Mouse (Mus musculus) kidney, postnatal 36 days (tissue): ENCODE results near the gene Gas2l1.
A peak's percentile ranks its signal among the peaks of the same experiment; 100 is the strongest.
"Not testable (repeated sequence)": the region's sequence is repeated elsewhere in the genome, so short reads cannot be mapped to it uniquely, and the experiment has no call there.

Source experiments
- DNase-seq, 2 experiments: peaks; one replicate each; pipeline ENCODE4 v3.0.0; 2021 to 2022; ENCODE audit warnings: mixed read lengths in 2 of 2

Gas2l1 gene

DNA sequence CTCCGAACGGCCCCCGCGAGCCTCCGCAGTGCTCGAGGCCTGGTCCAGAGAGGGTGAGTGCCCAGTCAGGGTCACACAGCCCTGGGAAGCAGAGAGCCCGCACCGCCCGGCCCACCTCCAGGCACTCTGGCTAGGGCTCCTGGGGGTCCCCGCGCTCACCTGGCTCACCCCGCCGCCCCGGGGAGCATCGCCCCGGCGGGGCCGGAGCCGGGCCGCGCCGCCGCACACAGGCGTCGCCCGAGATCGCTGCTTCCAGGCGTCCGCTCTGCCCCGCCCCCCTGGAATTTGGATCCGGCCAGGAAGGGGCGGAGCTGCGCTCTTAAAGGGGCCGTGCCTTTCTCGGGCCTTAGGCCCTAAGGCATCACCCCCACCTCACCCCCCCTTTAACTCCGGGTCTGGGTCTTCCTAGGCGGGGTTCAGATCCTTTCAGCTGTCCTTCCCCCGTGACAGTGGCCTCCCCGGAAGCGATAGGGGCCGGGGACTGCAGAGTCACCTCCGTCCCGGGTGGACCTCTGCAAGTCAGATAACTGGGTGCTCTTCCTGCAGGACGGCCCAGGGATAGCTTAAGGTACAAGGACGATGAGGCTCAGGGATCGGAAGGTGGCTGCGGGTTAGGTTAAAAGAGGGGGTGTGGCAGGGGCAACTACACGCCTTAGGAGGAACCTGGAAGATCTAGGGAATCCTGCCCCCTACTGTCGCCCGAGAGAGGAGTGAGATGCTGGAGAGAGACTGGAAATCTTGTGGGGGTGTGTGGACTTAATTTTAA is at the start of gene Gas2l1:
Gene Gas2l1, minus strand, starts transcription at position 272 of the 766 bp plus-strand sequence.
- DNase-seq: peak; percentile 92 to 97

DNA sequence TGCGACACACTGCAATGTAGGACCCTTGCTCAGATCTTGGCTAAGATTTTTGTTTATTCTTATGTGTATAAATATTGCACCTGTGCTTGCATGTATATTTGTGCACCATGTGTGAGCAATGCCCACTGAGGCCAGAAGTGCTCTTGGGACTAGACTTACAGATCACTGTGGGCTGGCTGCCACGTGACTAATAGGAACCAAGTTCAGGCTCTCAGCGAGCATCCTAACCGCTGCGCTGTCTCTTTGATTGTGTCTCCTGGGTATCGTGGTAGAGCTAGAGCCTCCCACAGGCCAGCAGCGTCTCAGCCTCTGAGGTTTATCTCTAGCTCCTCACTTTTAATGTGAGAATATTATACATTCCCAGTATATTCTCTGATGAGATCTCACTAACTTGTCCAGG is 48.5 kb upstream of the Gas2l1 start:
- no peak for DNase-seq

DNA sequence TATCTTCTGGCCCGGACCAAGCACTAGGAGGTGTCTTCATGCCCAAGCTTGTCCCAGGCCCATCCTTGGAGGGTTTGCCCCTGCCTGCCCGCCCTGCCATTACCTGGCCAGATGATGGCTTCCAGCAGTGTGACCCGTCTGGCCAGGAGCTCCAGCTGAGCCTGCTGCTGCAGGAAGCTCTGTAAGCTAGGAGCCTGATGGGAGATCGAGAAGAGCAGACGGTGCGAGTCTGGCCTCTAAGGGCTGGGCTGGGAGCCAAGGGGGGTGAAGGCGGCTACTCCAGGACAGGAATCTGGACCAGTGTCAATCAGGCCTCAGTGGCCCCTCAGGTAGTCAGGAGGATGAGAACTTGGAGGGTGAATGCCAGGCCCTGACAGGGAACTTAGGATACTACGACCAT is 44.3 kb upstream of the Gas2l1 start:
- DNase-seq: no peak

DNA sequence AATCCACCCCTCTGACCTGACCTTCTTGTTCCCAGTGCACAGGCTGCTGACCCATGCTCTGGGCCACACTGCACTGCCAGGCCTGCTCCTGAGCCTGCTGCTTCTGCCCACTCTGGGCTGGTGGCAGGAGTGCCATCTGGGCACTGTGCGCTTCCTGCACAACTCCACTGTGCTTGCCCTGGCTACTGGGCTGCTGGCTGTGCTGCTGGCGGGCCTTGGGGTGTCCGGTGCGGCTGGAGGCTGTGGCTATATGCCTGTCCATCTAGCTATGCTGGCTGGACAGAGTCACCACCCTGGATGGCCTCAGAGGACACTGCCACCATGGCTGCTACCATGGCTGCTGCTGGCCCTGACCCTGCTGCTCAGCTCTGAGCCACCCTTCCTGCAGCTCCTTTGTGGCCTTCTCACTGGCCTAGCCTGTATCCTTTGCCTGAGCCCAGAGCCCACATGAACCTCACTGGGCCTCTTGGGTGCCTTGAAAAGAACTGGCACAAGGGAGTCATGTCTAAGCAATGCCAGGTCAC is 38.9 kb upstream of the Gas2l1 start:
- DNase-seq: no peak

DNA sequence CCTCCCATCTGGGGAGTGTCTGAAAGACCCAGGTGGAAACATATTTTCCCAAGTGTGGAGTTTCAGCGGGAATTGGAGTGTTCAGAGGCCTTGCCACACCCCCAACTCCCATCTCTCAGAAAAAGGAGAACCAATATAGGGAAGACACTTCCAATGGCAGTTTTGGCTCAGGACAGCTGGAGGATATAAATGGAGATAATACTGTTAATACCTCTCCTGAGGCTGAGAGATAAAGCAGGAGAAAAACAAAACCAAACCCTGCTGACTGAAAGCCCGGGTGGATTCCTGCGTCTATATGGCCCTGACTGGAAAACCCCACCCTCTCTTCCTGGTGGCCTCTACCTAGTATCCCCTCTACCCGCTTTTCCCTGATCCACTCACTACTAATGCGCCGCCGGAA is 37.3 kb upstream of the Gas2l1 start:
- no peak for DNase-seq

DNA sequence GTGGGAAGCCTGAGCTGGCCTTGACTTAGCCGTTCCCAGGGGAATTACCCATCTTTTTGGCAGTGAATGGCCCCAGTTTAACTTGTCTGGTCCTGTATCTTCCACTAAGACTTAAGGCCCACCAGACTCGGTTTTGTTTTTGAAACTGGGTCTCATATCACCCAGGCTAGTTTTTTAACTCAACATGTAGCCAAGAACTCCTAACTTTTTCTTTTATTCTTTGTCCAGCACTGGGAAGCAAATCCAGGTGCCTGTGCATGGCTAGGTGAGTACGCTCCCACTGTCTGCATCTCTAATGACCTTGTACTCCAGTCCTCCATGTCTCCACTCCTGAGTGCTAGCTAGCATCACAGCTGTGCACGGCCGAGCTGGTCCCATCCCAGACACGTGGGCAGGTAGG is 36.5 kb upstream of the Gas2l1 start:
- DNase-seq: no peak

DNA sequence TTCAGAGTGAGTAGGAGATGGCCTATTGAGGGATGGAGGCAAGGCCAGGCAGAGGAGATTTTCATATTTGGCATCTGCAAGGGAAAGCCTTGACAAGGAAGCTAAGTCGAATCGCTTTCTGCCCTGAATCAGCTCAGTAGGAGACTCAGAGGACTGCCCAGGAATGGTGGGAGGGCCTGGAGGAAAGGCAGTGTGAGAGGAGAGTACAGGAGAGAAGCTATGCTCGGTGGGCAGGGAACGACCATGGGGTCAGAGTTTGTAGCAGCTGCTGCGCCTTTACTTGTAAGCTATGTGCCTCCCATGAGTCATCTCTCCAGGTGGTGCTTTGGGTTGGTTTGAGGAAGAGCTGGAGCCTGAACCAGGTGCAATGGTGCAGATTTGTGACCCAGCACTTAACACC is 35.7 kb upstream of the Gas2l1 start:
- DNase-seq: no peak

DNA sequence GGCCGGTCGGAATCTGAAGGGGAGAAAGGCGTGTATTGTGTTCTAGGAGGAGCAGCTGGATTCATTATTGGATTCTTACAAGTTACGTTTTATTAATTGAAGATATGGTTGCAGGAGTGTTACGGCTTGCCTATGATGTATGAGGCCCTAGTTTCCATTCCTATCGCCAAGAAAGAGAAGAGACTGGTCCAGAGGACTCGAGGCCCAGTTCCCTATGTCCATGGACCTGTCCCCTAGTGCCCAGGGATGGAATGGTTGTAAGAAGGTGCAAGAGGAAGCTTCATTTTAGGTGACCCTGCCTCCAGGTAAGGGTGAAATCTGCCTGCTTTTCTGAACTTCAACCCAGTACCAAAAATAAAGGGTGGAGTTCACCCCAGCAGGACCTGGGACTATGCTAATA is 35.2 kb upstream of the Gas2l1 start:
- DNase-seq: no peak

DNA sequence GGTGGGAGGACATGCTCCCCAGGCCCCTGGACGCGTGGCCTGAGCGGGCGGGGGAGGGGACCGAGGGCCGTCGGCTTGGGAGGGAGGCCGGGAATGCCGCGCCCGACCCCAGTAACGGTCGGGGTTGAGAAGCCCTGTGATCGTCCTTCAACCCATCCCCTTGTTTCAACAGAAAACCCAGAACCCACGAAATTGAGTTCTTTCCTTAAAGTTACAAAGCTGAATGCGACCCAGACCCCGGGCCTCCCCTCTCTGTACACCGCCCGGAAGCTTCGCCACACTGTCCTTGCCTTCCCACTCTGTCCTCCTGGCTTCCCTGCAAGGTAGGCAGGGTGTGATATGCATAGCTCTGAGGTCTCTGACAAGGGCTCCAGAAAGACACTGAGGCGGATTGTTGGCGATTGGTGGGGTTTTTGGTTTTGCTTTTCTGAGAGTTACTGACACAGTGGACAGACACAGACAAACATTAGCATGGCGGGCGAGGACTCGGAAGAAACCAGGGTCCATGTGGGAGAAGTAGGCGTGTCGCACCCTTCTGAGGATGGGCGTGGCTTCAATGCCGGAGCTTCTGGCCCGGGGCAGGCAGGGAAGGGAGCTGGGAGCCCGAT is 34.6 kb upstream of the Gas2l1 start:
- DNase-seq: peak; percentile 90 to 91

DNA sequence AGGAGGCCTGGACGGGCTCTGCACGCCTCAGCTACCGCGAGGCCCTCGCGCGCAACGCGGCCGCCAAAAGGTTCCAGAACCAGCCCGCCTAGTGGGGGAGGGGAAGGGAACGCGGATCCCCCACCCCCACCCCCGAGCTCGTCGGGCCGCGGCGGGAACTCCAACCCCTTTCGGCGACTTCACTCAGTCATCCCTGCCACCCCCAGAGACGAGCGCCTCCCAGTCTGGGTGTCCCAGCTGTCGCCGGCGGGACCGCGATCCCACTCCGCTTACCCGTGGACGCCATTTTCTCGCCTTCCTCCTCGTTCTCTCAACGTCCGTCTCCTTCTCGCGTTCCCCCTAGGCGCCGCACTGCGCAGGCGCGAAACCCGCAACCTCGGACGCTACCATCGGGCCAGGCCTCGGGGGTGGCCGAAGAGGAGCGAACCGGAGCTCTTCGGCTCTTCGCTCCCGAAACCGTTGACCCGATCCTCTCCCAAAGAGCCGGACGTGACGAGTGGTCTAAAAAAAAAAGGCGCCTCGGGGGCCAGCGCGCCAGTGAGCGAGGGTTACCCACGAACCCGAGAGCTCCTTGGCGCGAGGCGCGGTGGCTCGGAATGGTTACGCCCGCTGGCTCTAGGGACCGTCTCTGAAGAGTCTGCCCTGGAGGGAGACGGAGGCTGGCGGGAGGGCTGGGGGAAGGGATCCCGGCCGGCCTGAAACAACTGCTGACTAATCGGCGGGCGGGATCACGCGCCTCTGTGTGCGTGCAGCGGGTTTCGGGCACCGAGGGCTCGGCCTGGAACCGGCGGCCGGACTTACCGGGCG is 33.8 kb upstream of the Gas2l1 start, which contains the start of the genes Rhbdd3 and Ewsr1:
Gene Rhbdd3, plus strand, starts transcription at position 191 of the 807 bp plus-strand sequence.
Gene Ewsr1, minus strand, starts transcription at position 531 of the 807 bp plus-strand sequence.
- DNase-seq: peak; percentile 95 to 97

DNA sequence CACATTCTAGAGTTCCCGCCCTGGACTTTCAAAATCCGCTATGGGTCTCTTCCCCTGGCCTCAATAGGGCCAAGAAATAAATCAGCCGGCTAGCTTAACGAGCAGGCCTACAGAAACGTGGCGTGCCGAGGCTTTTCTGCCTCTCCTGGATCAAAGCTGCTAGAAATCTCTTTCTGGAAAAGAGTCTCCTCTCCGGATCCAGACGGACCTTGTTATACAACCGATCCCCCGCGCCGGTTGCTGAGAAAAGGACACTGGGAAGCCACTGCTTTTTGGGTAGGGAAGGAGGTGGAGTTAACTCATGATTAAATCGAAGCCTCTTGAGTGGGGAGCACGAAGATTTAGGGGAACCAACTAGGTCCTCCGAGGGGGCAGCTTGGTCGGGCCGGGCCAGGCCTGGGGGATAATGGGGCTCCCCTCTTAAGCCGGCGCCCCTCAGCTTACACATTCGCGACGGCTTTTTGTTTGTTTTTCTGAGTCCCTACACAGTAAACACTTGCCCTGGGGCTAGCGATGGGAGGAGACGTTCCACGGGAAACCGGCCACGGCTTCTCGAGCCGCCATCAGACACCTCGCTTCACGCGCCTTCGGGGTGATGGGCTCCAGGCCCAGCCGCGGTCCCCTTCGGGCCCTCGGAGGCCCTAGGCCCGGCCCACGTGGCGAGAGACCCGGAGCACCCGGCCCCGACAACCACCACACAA is 33.1 kb upstream of the Gas2l1 start:
- DNase-seq: peak; percentile 44 to 65

DNA sequence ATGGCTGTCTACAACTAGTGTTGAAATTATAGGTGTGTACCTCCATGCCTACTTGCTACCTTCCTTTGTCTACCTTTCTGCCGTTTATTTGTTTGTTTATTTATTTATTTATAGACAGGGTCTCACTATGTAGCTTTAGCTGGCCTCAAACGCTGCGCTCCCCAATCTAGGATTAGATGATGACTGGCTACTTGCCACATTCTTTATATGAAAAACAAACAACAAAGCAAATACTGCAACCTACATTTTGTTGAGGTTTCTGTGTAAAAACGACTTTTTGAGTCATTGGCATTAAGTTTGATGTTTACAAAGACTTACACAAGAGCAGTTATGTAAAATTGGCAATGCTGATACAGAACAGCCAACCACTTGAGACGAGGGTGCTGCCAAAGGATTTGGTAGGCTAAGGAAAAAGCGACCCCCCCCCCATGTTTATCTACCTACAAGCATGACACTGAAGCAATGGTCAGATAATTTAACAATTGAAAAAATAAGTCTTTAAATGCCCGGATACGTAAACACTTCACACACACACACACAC is 31.4 kb upstream of the Gas2l1 start:
- no peak for DNase-seq

DNA sequence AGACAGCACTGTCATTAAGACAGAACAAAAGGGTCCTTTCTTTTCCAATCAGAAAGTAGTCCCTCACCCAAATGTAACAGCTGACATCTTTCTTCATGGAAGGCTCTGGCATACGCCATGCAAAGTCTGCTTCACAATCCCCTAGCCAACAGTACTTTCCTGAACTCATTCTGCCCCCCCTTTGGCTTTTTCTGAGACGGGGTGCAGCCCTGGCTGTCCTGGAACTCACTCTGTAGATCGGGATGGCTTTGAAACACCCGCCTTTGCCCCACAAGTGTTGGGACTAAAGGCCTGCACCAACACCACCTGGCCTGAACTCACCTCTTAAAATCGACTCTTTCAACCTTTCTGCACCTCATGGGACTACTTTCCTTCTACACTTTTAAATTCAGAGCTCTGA is 30.8 kb upstream of the Gas2l1 start:
- DNase-seq: no peak

DNA sequence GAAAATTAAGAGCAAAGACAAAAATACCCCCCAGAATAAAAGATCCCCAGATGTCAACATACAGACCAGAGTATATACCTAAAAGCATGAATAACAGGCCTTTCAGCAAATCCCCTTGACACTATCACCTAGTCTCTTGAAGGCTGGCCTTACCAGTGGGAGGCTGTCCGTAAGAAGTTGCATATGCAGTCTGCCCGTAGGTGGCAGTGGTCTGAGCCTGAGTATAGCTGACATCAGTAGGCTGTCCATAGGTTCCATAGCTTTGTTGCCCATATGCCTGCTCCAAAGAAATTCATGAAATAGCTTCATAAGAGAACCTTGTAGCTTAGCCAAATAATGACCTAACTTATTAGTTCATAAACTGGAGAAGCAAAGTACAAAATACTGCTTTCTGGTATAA is 26.6 kb upstream of the Gas2l1 start:
- DNase-seq: peak; percentile 21 to 29

DNA sequence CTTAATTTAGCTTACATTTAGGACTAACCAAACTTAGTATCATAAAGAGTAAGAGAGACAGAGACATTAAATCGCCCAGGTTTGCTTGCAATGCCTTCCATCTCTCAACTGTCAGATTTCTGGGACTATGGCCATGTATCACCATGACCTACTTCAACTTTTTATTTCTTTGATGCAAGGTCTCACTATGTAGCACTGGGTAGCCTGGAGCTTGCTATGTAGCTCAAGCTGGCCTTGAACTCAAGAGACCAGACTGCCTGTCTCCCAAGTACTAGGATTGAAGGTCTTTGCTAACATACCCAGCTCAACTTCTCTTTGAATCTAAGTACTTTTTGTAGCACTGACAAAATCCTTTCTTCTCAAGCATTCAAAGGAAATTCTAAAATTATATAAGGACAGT is 24.0 kb upstream of the Gas2l1 start:
- DNase-seq: no peak

DNA sequence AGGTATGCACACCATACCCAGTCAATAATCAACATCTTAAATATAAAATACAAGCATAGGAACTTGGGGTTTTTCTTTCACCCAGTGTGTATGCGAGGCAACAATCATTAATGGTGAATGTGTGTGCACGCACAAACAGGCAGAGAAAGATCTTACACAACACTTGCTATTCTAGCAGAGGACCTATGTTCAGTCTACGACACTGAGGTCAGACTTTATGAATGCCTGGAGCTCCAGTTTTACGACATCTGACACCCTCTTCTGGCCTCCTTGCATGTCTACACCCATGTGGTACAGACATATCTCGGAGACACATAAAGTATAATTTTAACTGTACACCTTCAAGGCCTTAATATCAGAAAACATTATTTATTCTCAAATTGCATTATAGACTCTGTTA is 11.7 kb upstream of the Gas2l1 start:
- DNase-seq: not testable (repeated sequence)

DNA sequence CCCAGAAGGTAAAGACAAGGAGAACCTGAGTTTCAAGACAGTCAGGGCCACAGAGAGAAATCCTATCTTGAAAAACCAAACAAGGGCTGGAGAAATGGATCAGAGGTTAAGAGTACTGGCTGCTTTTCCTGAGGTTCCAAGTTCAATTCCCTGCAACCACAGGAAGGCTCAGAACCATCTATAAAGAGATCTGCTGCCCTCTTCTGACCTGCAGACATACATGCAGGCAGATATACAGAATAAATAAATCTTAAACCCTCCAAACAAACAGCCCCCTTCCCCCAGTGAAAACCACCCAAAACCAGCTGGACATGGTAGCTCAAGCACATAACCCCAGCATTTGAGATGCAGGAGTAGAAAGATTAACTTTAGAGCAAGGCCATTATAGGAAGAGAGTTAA is 10.6 kb upstream of the Gas2l1 start:
- no peak for DNase-seq

DNA sequence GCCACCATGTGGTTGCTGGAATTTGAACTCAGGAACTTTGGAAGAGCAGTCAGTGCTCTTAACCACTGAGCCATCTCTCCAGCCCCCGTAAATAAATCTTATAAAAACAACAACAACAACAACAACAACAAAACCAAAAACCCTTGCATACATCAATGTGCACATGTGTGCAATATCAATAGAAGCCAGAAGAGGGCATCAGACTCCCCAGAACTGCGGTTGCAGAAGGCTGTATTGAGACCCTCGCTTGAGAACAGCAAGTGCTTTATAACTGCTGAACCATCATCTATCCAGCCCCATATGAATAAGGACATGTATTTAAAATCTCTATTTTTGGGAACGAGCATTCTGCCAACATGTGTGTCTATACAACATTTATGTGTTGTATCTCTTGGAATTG is 9.8 kb upstream of the Gas2l1 start:
- DNase-seq: peak in 1 of 2 experiments; percentile 47

DNA sequence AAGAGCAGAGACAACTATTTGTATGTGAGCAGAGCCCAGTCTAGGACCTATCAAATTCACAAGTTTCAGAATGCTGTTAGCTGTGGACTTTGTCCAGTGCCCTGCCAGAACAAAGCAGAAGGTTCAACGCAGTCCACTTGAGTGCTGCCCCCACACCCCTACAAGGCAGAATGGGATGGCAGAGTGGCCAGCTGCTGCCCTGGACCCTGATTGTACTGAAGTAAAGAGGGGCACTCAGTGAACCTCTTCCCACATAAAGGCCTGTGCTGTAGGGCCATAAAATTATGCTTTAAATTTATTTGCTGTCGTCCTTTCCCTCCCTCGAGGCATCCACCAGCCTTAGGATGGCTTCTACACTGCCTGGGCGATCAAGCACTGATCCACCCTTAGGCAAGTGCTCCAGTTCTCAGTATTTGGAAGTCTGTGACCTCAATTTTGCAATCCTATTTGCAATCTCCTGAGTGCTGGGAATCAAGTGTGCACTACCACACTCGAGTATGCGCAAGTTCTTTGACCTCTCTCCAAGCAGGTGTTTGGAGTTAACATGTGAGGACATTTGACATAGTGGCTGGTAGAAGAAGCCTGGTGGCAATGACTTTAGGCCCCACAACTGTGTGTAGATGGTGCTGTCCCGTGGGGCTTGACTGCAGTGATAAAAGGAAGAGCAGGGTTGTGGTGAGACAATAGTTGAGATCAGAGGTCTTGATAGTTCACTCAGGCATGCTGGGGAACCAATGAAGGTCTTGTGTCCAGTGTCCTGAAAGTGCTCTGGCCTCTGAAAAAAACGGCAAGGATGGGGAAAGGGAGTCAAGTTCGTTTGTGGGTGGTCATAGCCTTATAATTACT is 3.2 kb upstream of the Gas2l1 start:
- no peak for DNase-seq

DNA sequence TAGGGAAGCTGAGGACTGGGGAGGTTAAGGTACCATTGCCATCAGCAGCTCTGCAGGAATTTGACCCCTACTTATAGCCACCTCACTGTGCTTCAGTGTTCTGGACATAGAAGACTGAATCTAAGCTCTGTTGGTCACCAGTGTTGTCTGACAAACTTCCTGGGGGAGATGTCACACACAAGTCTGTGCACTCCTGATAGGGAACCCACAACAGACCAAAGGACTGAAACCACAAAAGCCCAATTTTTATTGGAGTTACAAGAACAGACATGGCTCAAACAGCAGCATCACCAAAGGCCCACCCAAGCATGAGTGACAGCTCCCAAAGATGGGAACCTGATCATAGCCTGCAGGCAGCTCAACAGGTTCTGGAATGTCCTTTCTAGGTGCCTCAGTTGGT is 1.9 kb upstream of the Gas2l1 start:
- DNase-seq: no peak

DNA sequence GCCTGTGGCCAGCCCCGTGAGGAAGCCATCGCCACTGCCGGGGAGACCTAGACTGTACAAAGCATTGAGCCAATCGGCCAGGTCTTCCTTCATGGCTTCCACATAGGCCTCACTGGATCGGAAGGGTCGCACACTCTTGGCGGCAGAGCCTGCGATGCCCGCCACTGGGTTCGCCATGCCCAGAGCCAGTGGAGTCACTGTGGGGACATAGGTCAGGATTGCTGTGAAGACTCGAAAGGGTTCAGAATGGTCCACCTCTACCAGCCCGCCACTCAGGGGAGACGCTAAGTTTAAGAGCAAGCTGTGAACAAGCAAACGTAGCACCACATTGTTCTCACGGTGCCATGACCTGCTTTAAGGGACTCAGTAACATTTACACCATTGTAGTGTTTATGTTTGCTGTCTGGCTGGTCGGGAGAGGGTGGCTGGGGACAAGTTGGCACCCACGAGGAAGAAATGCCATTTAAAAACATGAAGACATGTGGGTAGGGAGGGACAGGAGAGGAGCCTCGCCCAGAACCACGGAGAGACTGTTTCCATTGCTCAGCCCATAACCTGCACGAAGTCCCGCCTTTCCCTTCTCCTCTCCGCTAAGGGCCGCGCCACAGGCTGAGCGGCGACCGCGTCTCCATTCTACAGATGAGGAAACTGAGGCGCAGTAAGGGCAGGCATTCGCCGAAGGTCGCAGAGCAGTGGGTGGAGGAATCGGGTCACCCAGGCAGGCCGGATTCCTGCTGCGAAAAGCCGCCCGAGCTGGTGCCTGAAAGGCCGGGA is 658 bp downstream of the Gas2l1 start:
- DNase-seq: peak in 1 of 2 experiments; percentile 20
